Mouse (Mus musculus) hindbrain, embryonic 10.5 days (tissue): Measurements from ENCODE around the gene Dcaf11. TPM values are rescaled to one million over a fixed set of nuclear protein-coding genes. Genes with fewer than 3 reads are reported as not detected.

Experiments
- DNase-seq: peaks from one replicate; pipeline ENCODE4 v3.0.0-alpha.2; 2017; ENCODE audit warnings: low spot score
- H3K27ac ChIP-seq: fragments of 300-500 bp; sonication (generic); 2 replicates; pipeline ENCODE4 v1.5.1; 2016; ENCODE audit warnings: mild to moderate bottlenecking, moderate library complexity
- H3K27me3 ChIP-seq: fragments of 300-500 bp; sonication (generic); 2 replicates; pipeline ENCODE4 v1.6.1; 2016; ENCODE audit warnings: mild to moderate bottlenecking; ENCODE audit not compliant: poor library complexity, insufficient read depth, severe bottlenecking
- H3K36me3 ChIP-seq: fragments of 300-500 bp; sonication (generic); 2 replicates; pipeline ENCODE4 v1.6.1; 2016; ENCODE audit warnings: mild to moderate bottlenecking, moderate library complexity
- H3K4me1 ChIP-seq: fragments of 300-500 bp; sonication (generic); replicated peaks from 2 replicates; pipeline ENCODE4 v1.6.1; 2016; ENCODE audit warnings: mild to moderate bottlenecking
- H3K4me3 ChIP-seq: fragments of 300-500 bp; sonication (generic); 2 replicates; pipeline ENCODE4 v1.5.1; 2016; ENCODE audit warnings: mild to moderate bottlenecking, moderate library complexity
- H3K9me3 ChIP-seq: fragments of 300-500 bp; sonication (generic); 2 replicates; pipeline ENCODE4 v1.6.1; 2016; ENCODE audit warnings: mild to moderate bottlenecking, moderate library complexity
- WGBS: fragments of 180-500 bp; shearing (Covaris S2); methylation state at CpG from one replicate; pipeline ENCODE4 v1.1.7; 2016; 5-methylcytosine and 5-hydroxymethylcytosine counted together
- polyA plus RNA-seq: library from polyadenylated mRNA; unstranded; fragments of >200 nt; fragmentation: Nextera tagmentation; extraction: Ambion mirVana; gene quantifications from 2 replicates; pipeline ENCODE4 v1.2.1, GENCODE M21; 2016

The Dcaf11 gene
- polyA plus RNA-seq, 1 experiment from 2014 or later: 94.1 TPM

- no peaks in the 10 kb centered on the region for H3K9me3 ChIP-seq
- H3K4me1 ChIP-seq: peaks cover 20% of the 10 kb centered on the region
- peak; percentile 98 for DNase-seq
- peak within 1 kb of the TSS; percentile 67 for H3K4me3 ChIP-seq
- WGBS: under 1% methylated on average over 51 of the region's 51 CpGs
- peak within 1 kb of the TSS; percentile 95 for H3K27ac ChIP-seq
- H3K36me3 ChIP-seq: peaks cover 24% of the 10 kb centered on the region
- no peaks in the 10 kb centered on the region for H3K27me3 ChIP-seq
Measured at GRCm38 (mm10) chr14:55560202-55561073, 632 bp downstream of the Dcaf11 start, which contains the start of gene A730061H03Rik. A730061H03Rik (minus strand) TSS chr14:55560406.

- H3K4me3 ChIP-seq: peak overlapping the region; percentile 13; the same call in 1 of the 2 replicates
- peaks cover 39% of the 10 kb centered on the region for H3K36me3 ChIP-seq
- no peaks in the 10 kb centered on the region for H3K9me3 ChIP-seq
- WGBS: 86% methylated on average over 10 of the region's 10 CpGs
- no peak for DNase-seq
- peaks cover 19% of the 10 kb centered on the region for H3K4me1 ChIP-seq
- H3K27me3 ChIP-seq: no peaks in the 10 kb centered on the region
- no peak overlapping the region for H3K27ac ChIP-seq
Measured at GRCm38 (mm10) chr14:55561860-55562259, 2.1 kb downstream of the Dcaf11 start.

GRCm38 (mm10) chr14:55563249-55563648 is 3.4 kb downstream of the Dcaf11 start:
- Histone ChIP-seq H3K4me1 (peaks cover 17% of the 10 kb centered on the region), H3K36me3 (peaks cover 52% of the 10 kb centered on the region), H3K9me3 (no peaks in the 10 kb centered on the region), H3K27me3 (no peaks in the 10 kb centered on the region), H3K4me3 (no peak overlapping the region), H3K27ac (no peak overlapping the region)
- 90% methylated on average over 11 of the region's 11 CpGs for WGBS
- no peak for DNase-seq

GRCm38 (mm10) chr14:55565748-55566147 is 5.9 kb downstream of the Dcaf11 start:
- H3K4me1 ChIP-seq: peaks cover 12% of the 10 kb centered on the region
- H3K9me3 ChIP-seq: no peaks in the 10 kb centered on the region
- 79% methylated on average over 3 of the region's 3 CpGs for WGBS
- H3K27me3 ChIP-seq: no peaks in the 10 kb centered on the region
- H3K27ac ChIP-seq: no peak overlapping the region
- H3K36me3 ChIP-seq: peaks cover 77% of the 10 kb centered on the region
- no peak for DNase-seq
- H3K4me3 ChIP-seq: no peak overlapping the region

GRCm38 (mm10) chr14:55567496-55567895 is 7.7 kb downstream of the Dcaf11 start:
- no peak for DNase-seq
- no peaks in the 10 kb centered on the region for H3K9me3 ChIP-seq
- no peak overlapping the region for H3K4me3 ChIP-seq
- no peaks in the 10 kb centered on the region for H3K27me3 ChIP-seq
- peaks cover 79% of the 10 kb centered on the region for H3K36me3 ChIP-seq
- WGBS: 92% methylated on average over 3 of the region's 3 CpGs
- no peaks in the 10 kb centered on the region for H3K4me1 ChIP-seq
- no peak overlapping the region for H3K27ac ChIP-seq

- no peak for DNase-seq
- 90% methylated on average over 2 of the region's 2 CpGs for WGBS
- Histone ChIP-seq H3K27me3 (no peaks in the 10 kb centered on the region), H3K27ac (no peak overlapping the region), H3K36me3 (peaks cover 53% of the 10 kb centered on the region), H3K4me1 (peaks cover 4% of the 10 kb centered on the region), H3K9me3 (no peaks in the 10 kb centered on the region), H3K4me3 (no peak overlapping the region)
Measured at GRCm38 (mm10) chr14:55570588-55570987, 10.8 kb downstream of the Dcaf11 start.

GRCm38 (mm10) chr14:55571760-55572159 is 12.0 kb downstream of the Dcaf11 start:
- Histone ChIP-seq H3K9me3 (no peaks in the 10 kb centered on the region), H3K4me3 (no peak overlapping the region), H3K27me3 (no peaks in the 10 kb centered on the region), H3K27ac (no peak overlapping the region), H3K36me3 (peaks cover 41% of the 10 kb centered on the region), H3K4me1 (peaks cover 13% of the 10 kb centered on the region)
- no peak for DNase-seq

GRCm38 (mm10) chr14:55575302-55575701 is 15.5 kb downstream of the Dcaf11 start, which contains the start of gene Fitm1:
Fitm1 (plus strand) TSS chr14:55575617.
- H3K36me3 ChIP-seq: peaks cover 12% of the 10 kb centered on the region
- no peak for DNase-seq
- H3K4me3 ChIP-seq: no peak within 1 kb of the TSS
- H3K9me3 ChIP-seq: no peaks in the 10 kb centered on the region
- WGBS: 77% methylated on average over 8 of the region's 8 CpGs
- no peak within 1 kb of the TSS for H3K27ac ChIP-seq
- H3K27me3 ChIP-seq: no peaks in the 10 kb centered on the region
- peaks cover 37% of the 10 kb centered on the region for H3K4me1 ChIP-seq

GRCm38 (mm10) chr14:55575711-55576110 is 15.9 kb downstream of the Dcaf11 start:
- Histone ChIP-seq H3K36me3 (peaks cover 12% of the 10 kb centered on the region), H3K27me3 (no peaks in the 10 kb centered on the region), H3K9me3 (no peaks in the 10 kb centered on the region), H3K4me3 (no peak overlapping the region), H3K27ac (no peak overlapping the region), H3K4me1 (peaks cover 37% of the 10 kb centered on the region)
- DNase-seq: no peak
- 78% methylated on average over 13 of the region's 13 CpGs for WGBS

- H3K9me3 ChIP-seq: no peaks in the 10 kb centered on the region
- H3K4me3 ChIP-seq: no peak overlapping the region
- 84% methylated on average over 16 of the region's 16 CpGs for WGBS
- peaks cover 37% of the 10 kb centered on the region for H3K4me1 ChIP-seq
- no peak for DNase-seq
- H3K36me3 ChIP-seq: peaks cover 17% of the 10 kb centered on the region
- H3K27ac ChIP-seq: no peak overlapping the region
- no peaks in the 10 kb centered on the region for H3K27me3 ChIP-seq
Measured at GRCm38 (mm10) chr14:55576376-55576775, 16.6 kb downstream of the Dcaf11 start.

GRCm38 (mm10) chr14:55577871-55578667 is 18.3 kb downstream of the Dcaf11 start, which contains the start of gene Psme1:
Psme1 (plus strand) TSS chr14:55578123.
- H3K4me1 ChIP-seq: peaks cover 37% of the 10 kb centered on the region
- H3K27ac ChIP-seq: peak within 1 kb of the TSS; percentile 91
- no peaks in the 10 kb centered on the region for H3K27me3 ChIP-seq
- no peaks in the 10 kb centered on the region for H3K9me3 ChIP-seq
- DNase-seq: peak; percentile 86
- H3K4me3 ChIP-seq: peak within 1 kb of the TSS; percentile 71
- peaks cover 26% of the 10 kb centered on the region for H3K36me3 ChIP-seq
- 1% methylated on average over 32 of the region's 32 CpGs for WGBS

- Histone ChIP-seq H3K36me3 (peaks cover 26% of the 10 kb centered on the region), H3K27ac (peak overlapping the region; percentile 91), H3K4me1 (peaks cover 37% of the 10 kb centered on the region), H3K9me3 (no peaks in the 10 kb centered on the region), H3K4me3 (peak overlapping the region; percentile 71), H3K27me3 (0 out of 2 replicates have a peak, but pooled peaks cover 4% of the 10 kb centered on the region)
- DNase-seq: no peak
- WGBS: 36% methylated on average over 6 of the region's 6 CpGs
Measured at GRCm38 (mm10) chr14:55578668-55579269, 19.0 kb downstream of the Dcaf11 start.
